8 mouse cellular contexts compared by ENCODE assay signal in the genomic region with DNA sequence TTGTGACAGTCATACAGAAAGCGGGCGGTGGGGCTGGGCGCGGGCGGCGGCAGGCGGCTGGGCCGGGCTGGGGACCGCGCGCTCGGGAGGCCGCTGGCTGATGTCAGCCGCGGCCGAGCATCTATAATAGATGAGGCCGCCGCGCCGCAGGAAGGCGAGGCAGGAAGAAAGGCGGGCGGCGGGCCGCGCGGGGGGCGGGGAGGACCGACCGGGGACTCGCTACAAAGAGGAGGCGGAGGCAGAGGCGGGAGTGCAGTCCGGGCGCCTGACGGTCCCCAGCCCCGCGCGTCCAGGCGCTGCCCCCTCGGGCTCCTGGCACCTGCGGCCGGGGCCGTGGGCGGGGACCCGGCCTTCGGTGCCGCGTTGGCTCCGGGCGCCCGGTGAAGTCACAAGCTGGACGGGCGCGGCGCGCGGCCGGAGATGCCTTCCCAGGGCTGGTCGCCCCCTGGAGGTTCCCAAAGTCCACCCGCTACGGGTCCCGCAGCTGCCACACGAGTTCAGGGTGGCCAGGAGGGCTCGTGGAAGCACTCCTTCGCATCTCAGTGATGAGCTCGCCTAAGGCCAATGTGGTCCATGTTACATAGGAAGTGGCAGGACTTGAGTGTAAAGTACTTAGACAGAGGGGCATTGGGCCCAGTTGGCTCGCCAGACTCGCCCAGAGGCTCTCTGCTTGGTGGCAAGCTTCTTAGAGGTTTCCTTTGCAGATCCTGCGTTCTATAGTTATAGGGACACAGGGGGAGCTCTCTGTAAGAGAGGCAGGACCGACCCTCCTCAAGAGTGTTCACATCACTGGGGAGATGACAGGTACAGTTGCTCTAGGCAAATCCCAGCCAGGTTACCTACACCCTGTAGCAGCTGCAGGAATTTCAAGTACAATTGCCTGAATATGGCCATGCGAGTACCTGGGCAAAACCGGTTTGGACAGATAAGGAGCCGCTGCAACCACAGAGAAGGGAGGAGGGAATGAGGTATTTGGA. TPM values are rescaled to one million over a fixed set of nuclear protein-coding genes. Genes with fewer than 3 reads are reported as not detected.
DNase-seq lines count a peak whose midpoint lies in the region; ATAC-seq lines count a peak whose summit lies in the region.

A gene (minus strand): TSS at position 390 of the 977 bp plus-strand sequence.

- H3K4me2 ChIP-seq in intestine, embryonic 14.5 days (ENCODE audit: low read length): peak within 1 kb of the TSS; percentile 92
- peak within 1 kb of the TSS; percentile 65 for H3K4me2 ChIP-seq in midbrain, embryonic 11.5 days

- H3K4me3 ChIP-seq in intestine, embryonic 14.5 days (ENCODE audit: low read depth, low read length): peak within 1 kb of the TSS; percentile 62
- H3K4me3 ChIP-seq in midbrain, embryonic 11.5 days (ENCODE audit: low read depth, low read length): peak within 1 kb of the TSS; percentile 51

- peak within 1 kb of the TSS; percentile 61 for H3K9ac ChIP-seq in intestine, embryonic 14.5 days (ENCODE audit: low read length)
- peak within 1 kb of the TSS; percentile 76 for H3K9ac ChIP-seq in midbrain, embryonic 11.5 days (ENCODE audit: low read length)

- H3K27ac ChIP-seq in intestine, embryonic 14.5 days (ENCODE audit: low read depth): no peak within 1 kb of the TSS; the same call in 1 of the 2 replicates
- H3K27ac ChIP-seq in midbrain, embryonic 11.5 days (ENCODE audit: low read depth, low read length): peak within 1 kb of the TSS; percentile 70

- intact Hi-C loops in left cerebral cortex, postnatal 36 days (cut with DNase I): no loop called here

- 2% methylated on average over 60 of the region's 74 CpGs for WGBS in intestine, embryonic 14.5 days
- WGBS in midbrain, embryonic 11.5 days: under 1% methylated on average over 53 of the region's 74 CpGs

- H3K27me3 ChIP-seq in intestine, embryonic 14.5 days (replicated peaks; ENCODE audit: control insufficient read depth, insufficient read depth, low read length): peaks cover 15% of the 10 kb centered on the region; the same call in 1 of the 2 replicates
- no peaks in the 10 kb centered on the region; the same call in 1 of the 2 replicates for H3K27me3 ChIP-seq in midbrain, embryonic 11.5 days (ENCODE audit: control insufficient read depth, insufficient read depth, low read length)
- H3K27me3 ChIP-seq in splenic B cell, adult 2 months (ENCODE audit: control insufficient read depth, insufficient read depth, low read length, poor library complexity, severe bottlenecking): no peaks in the 10 kb centered on the region

- H3K9me3 ChIP-seq in intestine, embryonic 14.5 days (ENCODE audit: control insufficient read depth, low read length): no peaks in the 10 kb centered on the region
- H3K9me3 ChIP-seq in midbrain, embryonic 11.5 days (ENCODE audit: control insufficient read depth, low read length): no peaks in the 10 kb centered on the region

- DNase-seq in left cerebral cortex, adult 18-20 months (ENCODE audit: low spot score in 2 of 2): peak; percentile 73 to 81
- DNase-seq in left cerebral cortex, adult 11 months (ENCODE audit: low spot score): no peak
- DNase-seq in embryo, embryonic 10 days (ENCODE audit: low spot score): peak; percentile 72
- DNase-seq in gonadal fat pad, adult 2 months (ENCODE audit: low read depth): no peak
- DNase-seq in intestine, embryonic 14.5 days (ENCODE audit: low spot score): peak; percentile 80
- peak; percentile 77 to 85 for DNase-seq in left cerebral cortex, postnatal 36 days (ENCODE audit: low spot score in 2 of 2)
- peak; percentile 97 for DNase-seq in midbrain, embryonic 11.5 days (ENCODE audit: low spot score, missing footprints)
- peak; percentile 39 for DNase-seq in splenic B cell, adult 2 months (ENCODE audit: low read depth, low spot score)

- peaks cover 27% of the 10 kb centered on the region for H3K4me1 ChIP-seq in intestine, embryonic 14.5 days (replicated peaks; ENCODE audit: control insufficient read depth, insufficient read depth, low read length)
- H3K4me1 ChIP-seq in midbrain, embryonic 11.5 days (ENCODE audit: control insufficient read depth, insufficient read depth, low read length): peaks cover 37% of the 10 kb centered on the region

- H3K36me3 ChIP-seq in intestine, embryonic 14.5 days (ENCODE audit: control insufficient read depth, insufficient read depth, low read length): no peaks in the 10 kb centered on the region
- H3K36me3 ChIP-seq in midbrain, embryonic 11.5 days (ENCODE audit: control insufficient read depth, insufficient read depth, low read length): no peaks in the 10 kb centered on the region
- no peaks in the 10 kb centered on the region for H3K36me3 ChIP-seq in splenic B cell, adult 2 months (ENCODE audit: control insufficient read depth, insufficient read depth, low read length, poor library complexity, severe bottlenecking)

- peak; percentile 59; the same call in 1 of the 2 replicates for ATAC-seq in intestine, embryonic 14.5 days (replicated peaks; ENCODE audit: low FRiP score, low TSS enrichment, low read depth)
- ATAC-seq in midbrain, embryonic 11.5 days (ENCODE audit: low FRiP score): peak; percentile 70

RNA-seq across cellular contexts. Expression of the gene that starts here (rescaled TPM):
- 100 to 1,000 TPM; 162 to 174 TPM for total RNA-seq in left cerebral cortex, adult 18-20 months (2021)
- 21.3 and 47.5 TPM in 2 replicates for polyA plus RNA-seq in gonadal fat pad, adult 2 months (2012; rRNA removed)
- 9.0 and 9.8 TPM in 2 replicates for polyA plus RNA-seq in intestine, embryonic 14.5 days (2014; fragmentation: Nextera tagmentation; extraction: Ambion mirVana)
- total RNA-seq in left cerebral cortex, postnatal 36 days (2021): 100 to 1,000 TPM; 171 to 177 TPM
- polyA plus RNA-seq in midbrain, embryonic 11.5 days (2014; fragmentation: Nextera tagmentation; extraction: Ambion mirVana): 15.3 and 15.7 TPM in 2 replicates

Comparison
In these comparisons a context has a peak if more than half of its experiments do, and no peak if none do; other contexts are left out.
1. DNase-seq: peak in left cerebral cortex, adult 18-20 months (2 of 2), embryo, embryonic 10 days (single experiment), intestine, embryonic 14.5 days (single experiment), left cerebral cortex, postnatal 36 days (2 of 2), midbrain, embryonic 11.5 days (single experiment) and splenic B cell, adult 2 months (single experiment); none in left cerebral cortex, adult 11 months (single experiment) and gonadal fat pad, adult 2 months (single experiment).